Mouse (Mus musculus) liver, adult 2 months (tissue): Measurements from ENCODE around the gene Pyroxd2.

Experiments used
- CTCF ChIP-seq: fragments of 200-500 bp; IDR thresholded peaks from 2 replicates; pipeline ENCODE4 v1.5.1; 2011; ENCODE audit warnings: low read depth, low read length, control low read depth
- POLR2A ChIP-seq: fragments of 200-500 bp; IDR thresholded peaks from 2 replicates; pipeline ENCODE4 v1.6.1; 2011; ENCODE audit warnings: low read length, control low read depth; ENCODE audit not compliant: insufficient read depth; ENCODE audit errors: extremely low read depth

- no peak for TF ChIP-seq POLR2A
- TF ChIP-seq CTCF: peak; percentile 87
These were observed 42.5 kb upstream of the Pyroxd2 start for GRCm38 (mm10) chr19:42794914-42795613.
